8 mouse cellular contexts compared by ENCODE assay signal in the genomic region with DNA sequence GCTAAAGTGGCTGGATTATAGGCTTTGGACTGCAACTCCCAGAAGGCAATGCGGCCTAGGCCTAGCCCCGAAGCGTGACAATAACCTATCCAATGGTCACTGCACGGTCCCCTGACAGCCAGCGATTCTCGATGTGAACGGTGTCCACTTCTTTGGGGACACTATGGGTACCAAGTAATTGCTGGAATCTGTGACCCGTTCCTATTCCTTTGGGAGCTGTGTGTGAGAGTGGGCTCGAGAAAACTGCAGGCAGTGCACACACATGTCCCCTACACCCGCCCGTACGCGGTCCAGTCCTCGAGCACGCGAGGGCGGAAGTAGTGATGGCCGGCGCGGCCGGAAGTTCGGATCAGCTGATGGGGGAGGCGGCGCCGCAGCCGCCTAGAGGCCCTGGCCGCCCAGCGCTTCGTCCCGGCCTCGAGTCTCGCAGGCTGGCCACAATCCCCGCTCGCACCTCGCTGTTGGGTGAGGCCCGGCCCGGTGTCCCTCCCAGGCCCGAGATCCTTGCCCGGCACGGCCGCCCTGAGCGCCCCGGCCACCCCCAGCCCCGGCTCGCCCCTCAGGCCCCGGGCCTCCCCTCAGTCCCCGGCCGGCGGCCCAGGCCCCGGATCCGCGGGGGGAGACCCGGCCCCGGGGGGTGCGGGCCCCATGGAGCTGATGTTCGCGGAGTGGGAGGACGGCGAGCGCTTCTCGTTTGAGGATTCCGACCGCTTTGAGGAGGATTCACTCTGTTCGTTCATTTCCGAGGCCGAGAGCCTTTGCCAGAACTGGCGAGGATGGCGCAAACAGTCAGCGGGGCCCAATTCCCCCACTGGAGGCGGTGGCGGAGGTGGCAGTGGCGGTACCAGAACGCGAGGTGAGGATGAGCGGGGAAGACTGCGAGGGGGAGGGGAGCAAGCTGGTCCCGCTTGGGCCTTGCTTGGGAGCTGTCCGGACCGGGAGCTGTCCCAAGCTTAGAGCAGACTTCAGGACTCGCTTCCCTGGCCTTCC. TPM values are rescaled to one million over a fixed set of nuclear protein-coding genes. Genes with fewer than 3 reads are reported as not detected.
A peak's percentile ranks its signal among the peaks of the same experiment; 100 is the strongest.
DNase-seq lines count a peak whose midpoint lies in the region; ATAC-seq and TF ChIP-seq lines count a peak whose summit lies in the region.

Zswim8 (plus strand) TSS at position 352 of the 990 bp plus-strand sequence.

- no peak for TF ChIP-seq POLR2A in ES-Bruce4 (IDR thresholded peaks at IDR 0.05; ENCODE audit: insufficient read depth, low read length)
- peak; percentile 75; the same call in 1 of the 2 replicates for TF ChIP-seq POLR2A in lung, adult 2 months (IDR thresholded peaks at IDR 0.05; ENCODE audit: borderline replicate concordance, extremely low read depth, low read depth, low read length)

- H3K36me3 ChIP-seq in ES-Bruce4 (ENCODE audit: control insufficient read depth, insufficient read depth, low read length, poor library complexity, severe bottlenecking) = no peaks in the 10 kb centered on the region
- peaks cover 34% of the 10 kb centered on the region for H3K36me3 ChIP-seq in forebrain, embryonic 15.5 days

- H3K9ac ChIP-seq in ES-Bruce4 (ENCODE audit: low read depth, poor library complexity, severe bottlenecking) = peak within 1 kb of the TSS; percentile 75
- peak within 1 kb of the TSS; percentile 77 for H3K9ac ChIP-seq in forebrain, embryonic 15.5 days (replicated peaks)

- WGBS in forebrain, embryonic 15.5 days = under 1% methylated on average over 80 of the region's 80 CpGs
- whole genome bisulfite sequencing in lung, adult 2 months = 1% methylated on average over 80 of the region's 80 CpGs

- H3K27ac ChIP-seq in ES-Bruce4 (ENCODE audit: insufficient read depth, low read length) = no peak within 1 kb of the TSS
- peak within 1 kb of the TSS; percentile 93 for H3K27ac ChIP-seq in forebrain, embryonic 15.5 days (replicated peaks)

- no peak for TF ChIP-seq EP300 in ES-Bruce4 (IDR thresholded peaks at IDR 0.05; ENCODE audit: insufficient read depth, low read depth, low read length)

- ATAC-seq in forebrain, embryonic 15.5 days (replicated peaks) = peak; percentile 93
- ATAC-seq in neutrophil, adult 5-6 weeks (ENCODE audit: extremely low read depth, insufficient number of reproducible peaks, low FRiP score, poor library complexity, severe bottlenecking) = peak; percentile 80

- no peaks in the 10 kb centered on the region for H3K27me3 ChIP-seq in ES-Bruce4 (ENCODE audit: control insufficient read depth, insufficient read depth, low read length, poor library complexity, severe bottlenecking)
- H3K27me3 ChIP-seq in forebrain, embryonic 15.5 days = no peaks in the 10 kb centered on the region

- H3K9me3 ChIP-seq in ES-Bruce4 (replicated peaks; ENCODE audit: control insufficient read depth, insufficient read depth, low read length, poor library complexity, severe bottlenecking) = no peaks in the 10 kb centered on the region
- H3K9me3 ChIP-seq in forebrain, embryonic 15.5 days = no peaks in the 10 kb centered on the region

- intact Hi-C loops in heart, postnatal 25 days (cut with DNase I) = no loop called here

- peak within 1 kb of the TSS; percentile 69 for H3K4me2 ChIP-seq in forebrain, embryonic 15.5 days (replicated peaks)

- no peak for TF ChIP-seq CTCF in ES-Bruce4 (IDR thresholded peaks at IDR 0.05; ENCODE audit: low read depth, low read length)
- TF ChIP-seq CTCF in lung, adult 2 months (IDR thresholded peaks at IDR 0.05; ENCODE audit: insufficient read depth, low read length) = no peak

- peak; percentile 86 for DNase-seq in cerebellum, adult 11 months
- DNase-seq in heart, postnatal 25 days (ENCODE audit: low spot score) = peak; percentile 84
- DNase-seq in layer of hippocampus, adult 18-20 months (ENCODE audit: low spot score in 2 of 2) = peak; percentile 90 to 95
- peak; percentile 92 for DNase-seq in lung, adult 2 months
- peak; percentile 57 to 71 for DNase-seq in thymus, adult 18-20 months

- H3K4me3 ChIP-seq in ES-Bruce4 (ENCODE audit: low read depth, low read length) = peak within 1 kb of the TSS; percentile 75
- peak within 1 kb of the TSS; percentile 58 for H3K4me3 ChIP-seq in forebrain, embryonic 15.5 days
- H3K4me3 ChIP-seq in lung, adult 2 months (replicated peaks; ENCODE audit: extremely low read depth, low read depth, low read length) = peak within 1 kb of the TSS; percentile 65

- no peaks in the 10 kb centered on the region for H3K4me1 ChIP-seq in ES-Bruce4 (ENCODE audit: control insufficient read depth, insufficient read depth, low read length)
- peaks cover 35% of the 10 kb centered on the region for H3K4me1 ChIP-seq in forebrain, embryonic 15.5 days
- H3K4me1 ChIP-seq in lung, adult 2 months (ENCODE audit: control insufficient read depth, insufficient read depth, low read length) = peaks cover 8% of the 10 kb centered on the region

RNA-seq across cellular contexts. Expression of gene Zswim8, which starts in this region (rescaled TPM):
- polyA plus RNA-seq in ES-Bruce4 (2011; ENCODE audit: insufficient read depth, insufficient read length, low read depth, missing spikeins) = 37.0 and 37.1 TPM in 2 replicates
- polyA plus RNA-seq in forebrain, embryonic 15.5 days (2015; fragmentation: Nextera tagmentation; extraction: Ambion mirVana) = 46.1 and 47.1 TPM in 2 replicates
- total RNA-seq in heart, postnatal 25 days (2021) = 10 to 100 TPM; 46.6 to 47.6 TPM
- total RNA-seq in layer of hippocampus, adult 18-20 months (2021) = 100 to 1,000 TPM; 165 to 186 TPM
- 221 and 236 TPM in 2 replicates for polyA plus RNA-seq in lung, adult 2 months (2012; rRNA removed)
- total RNA-seq in neutrophil, adult 5-6 weeks (2017) = 97.9 and 103 TPM in 2 replicates
